ENCODE assay signal across 8 mouse cellular contexts in genomic region chr2:94245305-94245959, GRCm38 (mm10).
DNase-seq lines count a peak whose midpoint lies in the region; ATAC-seq and TF ChIP-seq lines count a peak whose summit lies in the region.

No protein-coding gene starts in this region.

- TF ChIP-seq CTCF in gastrocnemius, adult 2 months (IDR thresholded peaks at IDR 0.05) = peak; percentile 79

- intact Hi-C loops in gastrocnemius, adult 2 months (cut with DNase I) = loop anchor here (2.0 kb wide), 2 partner anchors 191 to 211 kb away; no protein-coding TSS in a partner anchor

- peak overlapping the region; percentile 96 for H3K4me2 ChIP-seq in hindbrain, embryonic 15.5 days

- H3K27me3 ChIP-seq in hindbrain, embryonic 15.5 days = peaks cover 25% of the 10 kb centered on the region

- no peaks in the 10 kb centered on the region for H3K9me3 ChIP-seq in hindbrain, embryonic 15.5 days

- peak overlapping the region; percentile 70 for H3K9ac ChIP-seq in hindbrain, embryonic 15.5 days

- peaks cover 78% of the 10 kb centered on the region for H3K4me1 ChIP-seq in hindbrain, embryonic 15.5 days (replicated peaks)

- H3K4me3 ChIP-seq in gastrocnemius, adult 2 months = no peak overlapping the region
- H3K4me3 ChIP-seq in hindbrain, embryonic 15.5 days = peak overlapping the region; percentile 55

- H3K36me3 ChIP-seq in hindbrain, embryonic 15.5 days = no peaks in the 10 kb centered on the region

- DNase-seq in WW6 (ENCODE audit: low read depth, low spot score) = peak; percentile 74
- peak; percentile 90 to 93 for DNase-seq in cerebellum, postnatal 25 days
- DNase-seq in gastrocnemius, adult 2 months = peak; percentile 61
- peak; percentile 79 to 82 for DNase-seq in layer of hippocampus, postnatal 14 days (ENCODE audit: low spot score in 2 of 2)
- peak; percentile 55 for DNase-seq in lung, postnatal 25 days (ENCODE audit: low spot score)
- DNase-seq in retina, postnatal 1 day = peak; percentile 91
- peak; percentile 59 to 69 for DNase-seq in urinary bladder, postnatal 36 days (ENCODE audit: low spot score in 2 of 2)

- 1% methylated on average over 16 of the region's 16 CpGs for WGBS in hindbrain, embryonic 15.5 days

- ATAC-seq in hindbrain, embryonic 15.5 days (ENCODE audit: low FRiP score, low read depth) = peak; percentile 50

- H3K27ac ChIP-seq in gastrocnemius, adult 2 months = no peak overlapping the region
- H3K27ac ChIP-seq in hindbrain, embryonic 15.5 days (replicated peaks) = peak overlapping the region; percentile 97
